Comparison of ENCODE assay signal across 12 mouse cellular contexts in genomic region chr12:72374823-72375225, GRCm38 (mm10). TPM values are rescaled to one million over a fixed set of nuclear protein-coding genes. Genes with fewer than 3 reads are reported as not detected.
DNase-seq lines count a peak whose midpoint lies in the region; ATAC-seq lines count a peak whose summit lies in the region.
"Had no signal": no experiment of that assay in that cellular context is flagged by ENCODE, and none has a peak within 500 bp of the region (broad histone marks: within the 10 kb centered on the region; RNA-seq: fewer than 3 reads in every experiment).

No protein-coding gene starts in this region.

- peak overlapping the region; percentile 19; the same call in 1 of the 2 replicates for H3K9ac ChIP-seq in hindbrain, embryonic 14.5 days
- H3K9ac ChIP-seq in neural tube, embryonic 13.5 days: peak overlapping the region; percentile 45
- no peak overlapping the region for H3K9ac ChIP-seq in intestine, embryonic 16.5 days (ENCODE audit: low read depth, low read length)
- H3K9ac ChIP-seq: liver, embryonic 14.5 days had no signal

- H3K27me3 ChIP-seq in hindbrain, embryonic 14.5 days (ENCODE audit: control insufficient read depth, insufficient read depth, low read length): no peaks in the 10 kb centered on the region
- no peaks in the 10 kb centered on the region for H3K27me3 ChIP-seq in neural tube, embryonic 13.5 days
- no peaks in the 10 kb centered on the region for H3K27me3 ChIP-seq in intestine, embryonic 16.5 days (replicated peaks; ENCODE audit: control insufficient read depth, insufficient read depth, low read length)

- H3K4me2 ChIP-seq in hindbrain, embryonic 14.5 days (replicated peaks): peak overlapping the region; percentile 27
- peak overlapping the region; percentile 46 for H3K4me2 ChIP-seq in neural tube, embryonic 13.5 days
- H3K4me2 ChIP-seq in intestine, embryonic 16.5 days (ENCODE audit: low read depth, low read length): no peak overlapping the region
- H3K4me2 ChIP-seq: heart, embryonic 11.5 days had no signal

- H3K4me3 ChIP-seq in hindbrain, embryonic 14.5 days (replicated peaks; ENCODE audit: low read length): no peak overlapping the region
- 0 out of 2 replicates have a peak overlapping the region, but pooled peaks have one; percentile 1 for H3K4me3 ChIP-seq in neural tube, embryonic 13.5 days
- H3K4me3 ChIP-seq in intestine, embryonic 16.5 days (ENCODE audit: low read length): no peak overlapping the region

- 6% methylated on average over 11 of the region's 11 CpGs for WGBS in hindbrain, embryonic 14.5 days
- 21% methylated on average over 11 of the region's 11 CpGs for WGBS in neural tube, embryonic 13.5 days
- 66% methylated on average over 11 of the region's 11 CpGs for WGBS in intestine, embryonic 16.5 days

- H3K27ac ChIP-seq in hindbrain, embryonic 14.5 days: peak overlapping the region; percentile 88
- peak overlapping the region; percentile 87 for H3K27ac ChIP-seq in neural tube, embryonic 13.5 days (replicated peaks)
- no peak overlapping the region for H3K27ac ChIP-seq in intestine, embryonic 16.5 days (ENCODE audit: low read length)
- H3K27ac ChIP-seq: liver, embryonic 14.5 days had no signal

- peak; percentile 36 to 48 for DNase-seq in layer of hippocampus, postnatal 10 days (ENCODE audit: low spot score in 2 of 2)
- no peak for DNase-seq in layer of hippocampus, postnatal 14 days (ENCODE audit: low spot score in 2 of 2)
- DNase-seq in embryo, embryonic 9.5 days (ENCODE audit: extremely low spot score): peak; percentile 39
- peak; percentile 80 for DNase-seq in hindbrain, embryonic 14.5 days (ENCODE audit: low spot score)
- DNase-seq in gastrocnemius, postnatal 4 days (ENCODE audit: low spot score in 2 of 2): no peak
- DNase-seq in kidney, adult 11 months: no peak
- DNase-seq: kidney, adult 9 months had no signal

- no peaks in the 10 kb centered on the region for H3K9me3 ChIP-seq in hindbrain, embryonic 14.5 days (ENCODE audit: control insufficient read depth, low read length)
- H3K9me3 ChIP-seq in neural tube, embryonic 13.5 days: no peaks in the 10 kb centered on the region
- no peaks in the 10 kb centered on the region for H3K9me3 ChIP-seq in intestine, embryonic 16.5 days (ENCODE audit: control insufficient read depth, low read length)

- peak; percentile 64 for ATAC-seq in hindbrain, embryonic 14.5 days (ENCODE audit: low FRiP score)
- peak; percentile 70 for ATAC-seq in neural tube, embryonic 13.5 days (ENCODE audit: low read depth)
- ATAC-seq in intestine, embryonic 16.5 days: no peak

- peaks cover 28% of the 10 kb centered on the region; the same call in 1 of the 2 replicates for H3K4me1 ChIP-seq in hindbrain, embryonic 14.5 days (replicated peaks; ENCODE audit: control insufficient read depth, insufficient read depth, low read length)
- peaks cover 48% of the 10 kb centered on the region for H3K4me1 ChIP-seq in neural tube, embryonic 13.5 days (replicated peaks)
- no peaks in the 10 kb centered on the region for H3K4me1 ChIP-seq in intestine, embryonic 16.5 days (ENCODE audit: control insufficient read depth, insufficient read depth, low read length)

- H3K36me3 ChIP-seq in hindbrain, embryonic 14.5 days (replicated peaks; ENCODE audit: control insufficient read depth, insufficient read depth): no peaks in the 10 kb centered on the region
- H3K36me3 ChIP-seq in neural tube, embryonic 13.5 days: no peaks in the 10 kb centered on the region
- H3K36me3 ChIP-seq in intestine, embryonic 16.5 days (ENCODE audit: control insufficient read depth, insufficient read depth, low read length): no peaks in the 10 kb centered on the region

RNA-seq across cellular contexts. Expression of gene Rtn1, which starts 34.0 kb away (rescaled TPM):
- total RNA-seq in layer of hippocampus, postnatal 10 days (2021): 1,000 to 10,000 TPM; 1,519 to 1,613 TPM
- total RNA-seq in layer of hippocampus, postnatal 14 days (2021): 1,000 to 10,000 TPM; 1,488 to 1,503 TPM
- 2,853 and 2,859 TPM in 2 replicates for polyA plus RNA-seq in hindbrain, embryonic 14.5 days (2014; fragmentation: Nextera tagmentation; extraction: Ambion mirVana)
- 1,998 and 2,137 TPM in 2 replicates for polyA plus RNA-seq in neural tube, embryonic 13.5 days (2015; fragmentation: Nextera tagmentation; extraction: Ambion mirVana)
- 1 to 10 TPM; 4.0 to 4.8 TPM for total RNA-seq in gastrocnemius, postnatal 4 days (2021)
- 65.6 and 69.3 TPM in 2 replicates for polyA plus RNA-seq in intestine, embryonic 16.5 days (2015; fragmentation: Nextera tagmentation; extraction: Ambion mirVana)
- polyA plus RNA-seq: C2C12 had no signal

Comparison
In these comparisons a context has a peak if more than half of its experiments do, and no peak if none do; other contexts are left out.
1. DNase-seq: peak in layer of hippocampus, postnatal 10 days (2 of 2), embryo, embryonic 9.5 days (single experiment) and hindbrain, embryonic 14.5 days (single experiment); none in layer of hippocampus, postnatal 14 days (0 of 2), gastrocnemius, postnatal 4 days (0 of 2) and kidney, adult 11 months (single experiment).
2. RNA of gene Rtn1, which starts 34.0 kb away (total RNA-seq): 1,519 to 1,613 TPM in layer of hippocampus, postnatal 10 days and 1,488 to 1,503 TPM in layer of hippocampus, postnatal 14 days; 4.0 to 4.8 TPM in gastrocnemius, postnatal 4 days; every median in the first group is over 100 times any median in the second.